In the genomic region with DNA sequence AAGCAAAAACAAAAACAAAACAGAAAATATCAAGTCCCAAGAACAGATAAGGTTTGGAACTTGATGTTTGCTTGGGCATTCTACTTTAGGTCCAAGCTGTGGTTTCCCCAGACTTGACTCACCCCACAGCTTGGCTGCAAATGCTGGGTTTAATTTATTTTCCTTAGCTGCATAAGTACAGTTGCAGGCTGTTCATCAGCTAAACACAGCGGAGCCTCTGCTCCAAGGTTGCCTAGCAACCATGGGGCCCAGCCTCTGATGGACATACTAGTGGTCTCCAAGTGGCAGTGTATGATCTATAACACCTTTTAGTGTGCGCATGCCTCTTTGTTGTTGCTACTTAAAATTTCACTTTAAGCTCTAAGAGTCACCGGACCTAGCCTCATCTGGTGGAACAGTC, we compare ENCODE assay signal across 16 mouse cellular contexts. TPM values are rescaled to one million over a fixed set of nuclear protein-coding genes. Genes with fewer than 3 reads are reported as not detected.
A peak's percentile ranks its signal among the peaks of the same experiment; 100 is the strongest.
DNase-seq lines count a peak whose midpoint lies in the region; ATAC-seq and TF ChIP-seq lines count a peak whose summit lies in the region.
"Had no signal": no experiment of that assay in that cellular context is flagged by ENCODE, and none has a peak within 500 bp of the region (broad histone marks: within the 10 kb centered on the region; RNA-seq: fewer than 3 reads in every experiment).

No protein-coding gene starts in this region.

- H3K9me3 ChIP-seq in embryonic facial prominence, embryonic 14.5 days (ENCODE audit: control insufficient read depth, low read length), result no peaks in the 10 kb centered on the region
- no peaks in the 10 kb centered on the region for H3K9me3 ChIP-seq in hindbrain, embryonic 16.5 days (ENCODE audit: control insufficient read depth, low read length)
- no peaks in the 10 kb centered on the region for H3K9me3 ChIP-seq in neural tube, embryonic 12.5 days

- no peak for DNase-seq in layer of hippocampus, adult 2 months (ENCODE audit: low spot score in 2 of 2)
- no peak for DNase-seq in layer of hippocampus, postnatal 25 days (ENCODE audit: extremely low spot score in 1 of 2, low spot score in 1 of 2)
- peak; percentile 73 for DNase-seq in embryonic facial prominence, embryonic 14.5 days (ENCODE audit: low spot score)
- DNase-seq in yolk sac, embryonic 10.5 days (ENCODE audit: low spot score), result no peak
- no peak for DNase-seq in kidney, adult 11 months
- DNase-seq: adrenal gland, postnatal 10 days; kidney, adult 18-20 months; spleen, adult 18-20 months had no signal

- ATAC-seq in embryonic facial prominence, embryonic 14.5 days (ENCODE audit: low read depth), result peak; percentile 62; the same call in 1 of the 2 replicates
- ATAC-seq in hindbrain, embryonic 16.5 days, result peak; percentile 66; the same call in 1 of the 2 replicates
- no peak for ATAC-seq in neural tube, embryonic 12.5 days (ENCODE audit: low FRiP score, low read depth)
- ATAC-seq in megakaryocyte progenitor cell, adult 5-6 weeks (replicated peaks; ENCODE audit: poor library complexity), result no peak

- no peak overlapping the region for H3K4me3 ChIP-seq in layer of hippocampus, adult 2 months
- no peak overlapping the region for H3K4me3 ChIP-seq in embryonic facial prominence, embryonic 14.5 days (ENCODE audit: low read depth, low read length)
- H3K4me3 ChIP-seq in hindbrain, embryonic 16.5 days (ENCODE audit: low read length), result no peak overlapping the region
- no peak overlapping the region for H3K4me3 ChIP-seq in neural tube, embryonic 12.5 days
- H3K4me3 ChIP-seq: left cerebral cortex, adult 2 months had no signal

- 56% methylated on average over 3 of the region's 3 CpGs for WGBS in embryonic facial prominence, embryonic 14.5 days
- WGBS in hindbrain, embryonic 16.5 days, result 26% methylated on average over 3 of the region's 3 CpGs
- 46% methylated on average over 3 of the region's 3 CpGs for WGBS in neural tube, embryonic 12.5 days

- no peak overlapping the region for H3K9ac ChIP-seq in embryonic facial prominence, embryonic 14.5 days (ENCODE audit: low read depth, low read length)
- H3K9ac ChIP-seq in hindbrain, embryonic 16.5 days (ENCODE audit: low read depth, low read length), result no peak overlapping the region
- H3K9ac ChIP-seq in neural tube, embryonic 12.5 days, result no peak overlapping the region

- no peaks in the 10 kb centered on the region for H3K36me3 ChIP-seq in embryonic facial prominence, embryonic 14.5 days (ENCODE audit: control insufficient read depth, insufficient read depth, low read length)
- no peaks in the 10 kb centered on the region for H3K36me3 ChIP-seq in hindbrain, embryonic 16.5 days (ENCODE audit: control insufficient read depth, insufficient read depth, low read length)
- H3K36me3 ChIP-seq in neural tube, embryonic 12.5 days, result no peaks in the 10 kb centered on the region

- H3K4me2 ChIP-seq in embryonic facial prominence, embryonic 14.5 days (ENCODE audit: low read depth, low read length), result no peak overlapping the region
- H3K4me2 ChIP-seq in hindbrain, embryonic 16.5 days (ENCODE audit: low read length), result no peak overlapping the region
- peak overlapping the region; percentile 24; the same call in 1 of the 2 replicates for H3K4me2 ChIP-seq in neural tube, embryonic 12.5 days (replicated peaks)
- H3K4me2 ChIP-seq: liver, embryonic 11.5 days had no signal

- no peak for TF ChIP-seq CTCF in layer of hippocampus, adult 2 months (conservative IDR thresholded peaks at IDR 0.05)

- H3K27me3 ChIP-seq in embryonic facial prominence, embryonic 14.5 days (replicated peaks; ENCODE audit: control insufficient read depth, insufficient read depth, low read length), result no peaks in the 10 kb centered on the region
- no peaks in the 10 kb centered on the region for H3K27me3 ChIP-seq in hindbrain, embryonic 16.5 days (replicated peaks; ENCODE audit: control insufficient read depth, insufficient read depth, low read length)
- H3K27me3 ChIP-seq in neural tube, embryonic 12.5 days (replicated peaks), result no peaks in the 10 kb centered on the region

- H3K27ac ChIP-seq in layer of hippocampus, adult 2 months, result peak overlapping the region; percentile 46; the same call in 1 of the 2 replicates
- no peak overlapping the region for H3K27ac ChIP-seq in embryonic facial prominence, embryonic 14.5 days (replicated peaks; ENCODE audit: low read depth, low read length)
- H3K27ac ChIP-seq in hindbrain, embryonic 16.5 days (ENCODE audit: low read depth, low read length), result peak overlapping the region; percentile 64
- no peak overlapping the region for H3K27ac ChIP-seq in neural tube, embryonic 12.5 days
- H3K27ac ChIP-seq: left cerebral cortex, adult 2 months; macrophage had no signal

- H3K4me1 ChIP-seq in embryonic facial prominence, embryonic 14.5 days (ENCODE audit: control insufficient read depth, insufficient read depth, low read length), result no peaks in the 10 kb centered on the region
- H3K4me1 ChIP-seq in hindbrain, embryonic 16.5 days (ENCODE audit: control insufficient read depth, insufficient read depth, low read depth, low read length), result peaks cover 25% of the 10 kb centered on the region
- H3K4me1 ChIP-seq in neural tube, embryonic 12.5 days, result peaks cover 25% of the 10 kb centered on the region

RNA-seq across cellular contexts. Expression of a gene that starts 1.5 kb away (rescaled TPM):
- total RNA-seq in layer of hippocampus, adult 2 months (2021), result not detected
- not detected for total RNA-seq in layer of hippocampus, postnatal 25 days (2021)
- polyA plus RNA-seq in embryonic facial prominence, embryonic 14.5 days (2014; fragmentation: Nextera tagmentation; extraction: Ambion mirVana), result 1.0 and 1.1 TPM in 2 replicates
- polyA plus RNA-seq in hindbrain, embryonic 16.5 days (2015; fragmentation: Nextera tagmentation; extraction: Ambion mirVana), result 0.52 TPM in 1 of 2 replicates, not detected in the other
- not detected in 2 replicates for polyA plus RNA-seq in neural tube, embryonic 12.5 days (2016; fragmentation: Nextera tagmentation; extraction: Ambion mirVana)
- not detected in 2 replicates for total RNA-seq in megakaryocyte progenitor cell, adult 5-6 weeks (2015)
- not detected in 2 replicates for total RNA-seq in megakaryocyte progenitor cell, adult 5-6 weeks (2017)
- total RNA-seq: adrenal gland, postnatal 10 days; gastrocnemius, adult 8-10 months; left cerebral cortex, adult 2 months had no signal
- polyA plus RNA-seq: heart, embryonic 14.5 days; liver, embryonic 11.5 days; macrophage had no signal

RNA-seq across cellular contexts. Expression of a gene that starts 16.0 kb away (rescaled TPM):
- total RNA-seq in layer of hippocampus, adult 2 months (2021), result 100 to 1,000 TPM; 713 to 750 TPM
- total RNA-seq in layer of hippocampus, postnatal 25 days (2021), result 100 to 1,000 TPM; 723 to 806 TPM
- 1,802 and 1,879 TPM in 2 replicates for polyA plus RNA-seq in embryonic facial prominence, embryonic 14.5 days (2014; fragmentation: Nextera tagmentation; extraction: Ambion mirVana)
- polyA plus RNA-seq in hindbrain, embryonic 16.5 days (2015; fragmentation: Nextera tagmentation; extraction: Ambion mirVana), result 1,208 and 1,248 TPM in 2 replicates
- polyA plus RNA-seq in neural tube, embryonic 12.5 days (2016; fragmentation: Nextera tagmentation; extraction: Ambion mirVana), result 1,410 and 1,478 TPM in 2 replicates
- total RNA-seq in megakaryocyte progenitor cell, adult 5-6 weeks (2015), result 1,262 and 1,322 TPM in 2 replicates
- 95.6 and 142 TPM in 2 replicates for total RNA-seq in megakaryocyte progenitor cell, adult 5-6 weeks (2017)

RNA-seq across cellular contexts. Expression of a gene that starts 20.2 kb away (rescaled TPM):
- 100 to 1,000 TPM; 169 to 174 TPM for total RNA-seq in layer of hippocampus, adult 2 months (2021)
- 100 to 1,000 TPM; 125 to 143 TPM for total RNA-seq in layer of hippocampus, postnatal 25 days (2021)
- 3.2 and 4.4 TPM in 2 replicates for polyA plus RNA-seq in embryonic facial prominence, embryonic 14.5 days (2014; fragmentation: Nextera tagmentation; extraction: Ambion mirVana)
- 316 and 333 TPM in 2 replicates for polyA plus RNA-seq in hindbrain, embryonic 16.5 days (2015; fragmentation: Nextera tagmentation; extraction: Ambion mirVana)
- 39.9 and 42.0 TPM in 2 replicates for polyA plus RNA-seq in neural tube, embryonic 12.5 days (2016; fragmentation: Nextera tagmentation; extraction: Ambion mirVana)
- not detected in 2 replicates for total RNA-seq in megakaryocyte progenitor cell, adult 5-6 weeks (2015)
- not detected in 2 replicates for total RNA-seq in megakaryocyte progenitor cell, adult 5-6 weeks (2017)
- polyA plus RNA-seq: macrophage had no signal

Comparison
In these comparisons a context has a peak if more than half of its experiments do, and no peak if none do; other contexts are left out.
1. H3K27ac ChIP-seq: peak in layer of hippocampus, adult 2 months (single experiment) and hindbrain, embryonic 16.5 days (single experiment); none in embryonic facial prominence, embryonic 14.5 days (single experiment) and neural tube, embryonic 12.5 days (single experiment).
2. ATAC-seq: peak in embryonic facial prominence, embryonic 14.5 days (single experiment) and hindbrain, embryonic 16.5 days (single experiment); none in neural tube, embryonic 12.5 days (single experiment) and megakaryocyte progenitor cell, adult 5-6 weeks (single experiment).
3. RNA of a gene that starts 20.2 kb away (total RNA-seq): 169 to 174 TPM in layer of hippocampus, adult 2 months and 125 to 143 TPM in layer of hippocampus, postnatal 25 days; not detected in megakaryocyte progenitor cell, adult 5-6 weeks; every median in the first group is over 100 times any median in the second.